Mouse (Mus musculus): ENCODE measurements around the gene Ltbp3.
A peak's percentile ranks its signal among the peaks of the same experiment; 100 is the strongest.
"Not testable (repeated sequence)": the region's sequence is repeated elsewhere in the genome, so short reads cannot be mapped to it uniquely, and the experiment has no call there.

The Ltbp3 gene

GRCm38 (mm10) chr19:5793917-5794770, 53.4 kb downstream of the Ltbp3 start:
- DNase-seq (ENCODE audit: low spot score) = not testable (repeated sequence)

GRCm38 (mm10) chr19:5794771-5795576, 54.3 kb downstream of the Ltbp3 start:
- DNase-seq (ENCODE audit: low spot score) = no peak

GRCm38 (mm10) chr19:5795668-5796572, 55.2 kb downstream of the Ltbp3 start:
- no peak for DNase-seq (ENCODE audit: low spot score)

GRCm38 (mm10) chr19:5796573-5797111, 55.9 kb downstream of the Ltbp3 start:
- no peak for DNase-seq (ENCODE audit: low spot score)

GRCm38 (mm10) chr19:5797381-5798111, 56.8 kb downstream of the Ltbp3 start:
- DNase-seq (ENCODE audit: low spot score) = no peak

GRCm38 (mm10) chr19:5798700-5799479, 58.2 kb downstream of the Ltbp3 start:
- no peak for DNase-seq (ENCODE audit: low spot score)

- DNase-seq (ENCODE audit: low spot score) = no peak
Measured at GRCm38 (mm10) chr19:5799566-5800349, 59.1 kb downstream of the Ltbp3 start.

- DNase-seq (ENCODE audit: low spot score) = no peak
Measured at GRCm38 (mm10) chr19:5800350-5800631, 59.6 kb downstream of the Ltbp3 start.

GRCm38 (mm10) chr19:5800632-5801431, 60.1 kb downstream of the Ltbp3 start:
- no peak for DNase-seq (ENCODE audit: low spot score)

- no peak for DNase-seq (ENCODE audit: low spot score)
Measured at GRCm38 (mm10) chr19:5801432-5801964, 60.8 kb downstream of the Ltbp3 start.

- DNase-seq (ENCODE audit: low spot score) = peak; percentile 86
Measured at GRCm38 (mm10) chr19:5802011-5802786, 61.5 kb downstream of the Ltbp3 start.

- DNase-seq (ENCODE audit: low spot score) = no peak
Measured at GRCm38 (mm10) chr19:5802787-5803040, 62.0 kb downstream of the Ltbp3 start.

GRCm38 (mm10) chr19:5803041-5803880, 62.6 kb downstream of the Ltbp3 start:
- peak; percentile 98 for DNase-seq (ENCODE audit: low spot score)

GRCm38 (mm10) chr19:5803881-5804279, 63.2 kb downstream of the Ltbp3 start:
- DNase-seq (ENCODE audit: low spot score) = no peak

GRCm38 (mm10) chr19:5804371-5804899, 63.7 kb downstream of the Ltbp3 start:
- DNase-seq (ENCODE audit: low spot score) = no peak

- peak; percentile 67 for DNase-seq (ENCODE audit: low spot score)
Measured at GRCm38 (mm10) chr19:5806051-5806808, 65.5 kb downstream of the Ltbp3 start.

Measured in ovary, adult 18-20 months (tissue).